Mouse (Mus musculus): ENCODE measurements at regions not wholly inside any gene's neighbourhood (a gene's known extent, or its start where the extent isn't known, plus 50 kb on each side); places are given as distances from the start of the nearest gene placed in this dataset.

DNA sequence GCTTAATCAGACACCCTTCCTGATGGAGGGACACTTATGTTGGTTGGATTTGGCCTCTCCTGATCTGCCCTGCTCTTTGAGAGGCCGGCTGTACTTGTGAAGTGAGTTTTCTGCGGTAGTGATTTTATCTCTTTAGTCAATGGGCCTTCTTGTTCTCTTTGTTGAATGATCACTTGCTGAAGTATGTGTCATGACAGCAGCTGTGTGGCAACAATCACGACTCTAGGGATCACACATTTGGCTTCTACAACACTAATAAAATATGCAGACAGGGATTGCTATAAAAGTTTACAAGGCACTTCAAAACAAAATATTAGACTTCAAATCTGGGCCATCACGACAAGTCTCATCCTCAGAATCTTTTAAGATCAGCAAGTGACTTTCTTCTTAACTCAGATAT, 57.8 kb upstream of the Rbms1 start:
- no peak for DNase-seq (ENCODE audit: extremely low spot score in 1 of 2, low spot score in 1 of 2)

DNA sequence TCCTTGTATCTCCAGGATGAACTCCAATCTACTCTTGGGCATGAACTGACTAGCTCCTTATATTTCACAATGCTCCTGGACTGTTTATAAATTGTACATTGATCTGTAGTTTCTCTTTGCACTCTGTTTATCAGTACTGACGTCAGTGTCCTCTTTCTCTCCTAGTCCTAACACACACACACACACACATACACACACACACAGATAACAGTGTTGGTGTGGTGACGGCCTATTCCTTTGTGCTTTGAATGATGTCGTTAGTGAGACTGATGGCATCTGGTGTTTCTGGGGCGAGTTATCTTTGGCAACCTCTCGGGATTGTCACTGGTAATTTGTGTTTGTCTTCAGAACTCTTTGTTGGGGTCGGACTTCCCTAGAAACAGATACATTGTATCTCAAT, 50.0 kb upstream of the Rbms1 start:
- DNase-seq (ENCODE audit: extremely low spot score in 1 of 2, low spot score in 1 of 2) = no peak

Measured in layer of hippocampus, postnatal 25 days (tissue).